Mouse (Mus musculus) inflammation-experienced regulatory T-cells, adult 6 months (primary cell): ENCODE results near the gene Usp20. TPM values are rescaled to one million over a fixed set of nuclear protein-coding genes. Genes with fewer than 3 reads are reported as not detected.
A peak's percentile ranks its signal among the peaks of the same experiment; 100 is the strongest.

Source experiments
- ATAC-seq: one replicate; pipeline ENCODE4 v1.8.0; 2017
- polyA plus RNA-seq, 3 experiments: library from polyadenylated mRNA; unstranded; fragments of 100-300 nt; shearing (Covaris generic); gene quantifications; one replicate each; pipeline ENCODE4 v1.2.1; 2017

The Usp20 gene
- polyA plus RNA-seq, 3 experiments from 2014 or later: 11.9 to 27.4 (median 16.7) TPM

GRCm38 (mm10) chr2:31042881-31043280, 60.8 kb downstream of the Usp20 start:
- no peak for ATAC-seq

- no peak for ATAC-seq
Observed at GRCm38 (mm10) chr2:31043856-31044255, 61.8 kb downstream of the Usp20 start.

GRCm38 (mm10) chr2:31048037-31048436, 66.0 kb downstream of the Usp20 start:
- ATAC-seq: no peak

- ATAC-seq: no peak
Observed at GRCm38 (mm10) chr2:31052441-31052840, 70.4 kb downstream of the Usp20 start.

GRCm38 (mm10) chr2:31053426-31053825, 71.3 kb downstream of the Usp20 start:
- no peak for ATAC-seq

GRCm38 (mm10) chr2:31053851-31054340, 71.8 kb downstream of the Usp20 start:
- no peak for ATAC-seq

GRCm38 (mm10) chr2:31056070-31056469, 74.0 kb downstream of the Usp20 start:
- no peak for ATAC-seq

GRCm38 (mm10) chr2:31057549-31058177, 75.6 kb downstream of the Usp20 start:
- no peak for ATAC-seq

GRCm38 (mm10) chr2:31058443-31058842, 76.4 kb downstream of the Usp20 start:
- ATAC-seq: no peak

GRCm38 (mm10) chr2:31060271-31060670, 78.2 kb downstream of the Usp20 start:
- no peak for ATAC-seq

GRCm38 (mm10) chr2:31060787-31061730, 79.0 kb downstream of the Usp20 start:
- peak; percentile 71 for ATAC-seq

GRCm38 (mm10) chr2:31061868-31062628, 80.0 kb downstream of the Usp20 start:
- peak; percentile 59 for ATAC-seq

GRCm38 (mm10) chr2:31066019-31066789, 84.1 kb downstream of the Usp20 start:
- no peak for ATAC-seq

- ATAC-seq: no peak
Observed at GRCm38 (mm10) chr2:31067059-31067595, 85.0 kb downstream of the Usp20 start.

GRCm38 (mm10) chr2:31067696-31068245, 85.7 kb downstream of the Usp20 start:
- ATAC-seq: no peak

- no peak for ATAC-seq
Observed at GRCm38 (mm10) chr2:31068246-31069113, 86.4 kb downstream of the Usp20 start.

- ATAC-seq: no peak
Observed at GRCm38 (mm10) chr2:31069114-31069445, 87.0 kb downstream of the Usp20 start.

- ATAC-seq: no peak
Observed at GRCm38 (mm10) chr2:31069506-31069905, 87.4 kb downstream of the Usp20 start.
